Mouse (Mus musculus) ZHBTc4 (cell line): ENCODE data around the gene Rpl35.
A peak's percentile ranks its signal among the peaks of the same experiment; 100 is the strongest.
"Not testable (repeated sequence)": the region's sequence is repeated elsewhere in the genome, so short reads cannot be mapped to it uniquely, and the experiment has no call there.

Experiments
- DNase-seq: peaks from one replicate; pipeline ENCODE4 v3.0.0-alpha.2; 2011; ENCODE audit warnings: low read depth, low spot score

Gene Rpl35

GRCm38 (mm10) chr2:39005574-39006079 is at the start of gene Rpl35:
Gene Rpl35, minus strand, starts transcription at chr2:39005624.
- peak; percentile 73 for DNase-seq

GRCm38 (mm10) chr2:39048515-39048914 is 43.1 kb upstream of the Rpl35 start:
- no peak for DNase-seq

GRCm38 (mm10) chr2:39040215-39040614 is 34.8 kb upstream of the Rpl35 start:
- DNase-seq: no peak

- DNase-seq: no peak
Measured at GRCm38 (mm10) chr2:39031611-39032010, 26.2 kb upstream of the Rpl35 start.

- DNase-seq: no peak
Measured at GRCm38 (mm10) chr2:39020004-39020403, 14.6 kb upstream of the Rpl35 start.

- DNase-seq: no peak
Measured at GRCm38 (mm10) chr2:39016581-39016980, 11.2 kb upstream of the Rpl35 start.

GRCm38 (mm10) chr2:39012768-39013279 is 7.4 kb upstream of the Rpl35 start:
- DNase-seq: no peak

GRCm38 (mm10) chr2:39011971-39012370 is 6.5 kb upstream of the Rpl35 start:
- no peak for DNase-seq

GRCm38 (mm10) chr2:39011264-39011663 is 5.8 kb upstream of the Rpl35 start:
- no peak for DNase-seq

- not testable (repeated sequence) for DNase-seq
Measured at GRCm38 (mm10) chr2:39010144-39010543, 4.7 kb upstream of the Rpl35 start.

GRCm38 (mm10) chr2:39008954-39009365 is 3.5 kb upstream of the Rpl35 start:
- no peak for DNase-seq

- peak; percentile 44 for DNase-seq
Measured at GRCm38 (mm10) chr2:39008350-39008851, 3.0 kb upstream of the Rpl35 start.

- peak; percentile 97 for DNase-seq
Measured at GRCm38 (mm10) chr2:39007865-39008264, 2.4 kb upstream of the Rpl35 start.

GRCm38 (mm10) chr2:39006149-39006730 is 816 bp upstream of the Rpl35 start:
- peak; percentile 36 for DNase-seq

GRCm38 (mm10) chr2:39004880-39005435 is 466 bp downstream of the Rpl35 start, which contains the start of gene Arpc5l:
Gene Arpc5l, plus strand, starts transcription at chr2:39005348.
- peak; percentile 97 for DNase-seq

- peak; percentile 40 for DNase-seq
Measured at GRCm38 (mm10) chr2:39004372-39004771, 1.1 kb downstream of the Rpl35 start.

- DNase-seq: peak; percentile 25
Measured at GRCm38 (mm10) chr2:39003512-39003911, 1.9 kb downstream of the Rpl35 start.

GRCm38 (mm10) chr2:39003106-39003505 is 2.3 kb downstream of the Rpl35 start:
- DNase-seq: peak; percentile 26

- DNase-seq: peak; percentile 30
Measured at GRCm38 (mm10) chr2:39001866-39002265, 3.6 kb downstream of the Rpl35 start.

GRCm38 (mm10) chr2:39000587-39000919 is 4.9 kb downstream of the Rpl35 start:
- DNase-seq: peak; percentile 44

- DNase-seq: peak; percentile 64
Measured at GRCm38 (mm10) chr2:38999910-39000586, 5.4 kb downstream of the Rpl35 start.

GRCm38 (mm10) chr2:38999381-38999780 is 6.0 kb downstream of the Rpl35 start:
- DNase-seq: no peak
